Mouse (Mus musculus) spleen, postnatal 36 days (tissue): ENCODE measurements at regions not wholly inside any gene's neighbourhood (a gene's known extent, or its start where the extent isn't known, plus 50 kb on each side); places are given as distances from the start of the nearest gene placed in this dataset.

Experiments used
- DNase-seq, 2 experiments: peaks; one replicate each; pipeline ENCODE4 v3.0.0; 2022; ENCODE audit warnings: low spot score in 2 of 2, mixed read lengths in 1 of 2

DNA sequence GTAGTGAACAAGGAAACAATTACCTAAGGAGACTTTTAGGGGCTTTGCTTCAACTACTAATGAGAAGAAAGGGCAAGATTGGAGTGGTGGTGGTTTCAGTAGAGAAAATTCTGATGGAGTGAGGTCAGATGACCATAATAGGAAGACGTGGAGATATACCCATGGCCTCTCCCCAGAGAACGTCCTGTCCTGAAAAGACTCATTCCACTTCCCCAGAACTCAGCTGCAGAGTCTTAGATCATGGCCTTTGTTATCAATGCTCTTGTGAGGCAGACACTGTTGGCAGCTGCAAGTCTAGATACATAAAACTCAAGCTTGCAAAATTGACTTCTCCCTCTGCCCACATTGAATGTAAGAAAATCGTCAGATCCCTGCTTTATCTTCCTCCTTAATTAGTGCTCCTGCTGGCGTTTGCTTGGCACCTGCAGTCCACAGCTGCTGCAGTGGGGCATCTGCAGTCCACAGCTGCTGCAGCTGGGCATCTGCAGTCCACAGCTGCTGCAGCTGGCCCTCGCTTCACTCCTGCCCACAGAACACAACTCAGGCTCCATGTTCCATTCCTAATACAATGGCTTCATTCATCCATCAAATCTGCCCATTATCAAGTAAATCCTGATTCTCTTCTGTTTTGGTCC is 162.5 kb downstream of the Cxcl12 start:
- DNase-seq: no peak

GRCm38 (mm10) chr6:117332641-117333040 is 164.3 kb downstream of the Cxcl12 start:
- DNase-seq: no peak

DNA sequence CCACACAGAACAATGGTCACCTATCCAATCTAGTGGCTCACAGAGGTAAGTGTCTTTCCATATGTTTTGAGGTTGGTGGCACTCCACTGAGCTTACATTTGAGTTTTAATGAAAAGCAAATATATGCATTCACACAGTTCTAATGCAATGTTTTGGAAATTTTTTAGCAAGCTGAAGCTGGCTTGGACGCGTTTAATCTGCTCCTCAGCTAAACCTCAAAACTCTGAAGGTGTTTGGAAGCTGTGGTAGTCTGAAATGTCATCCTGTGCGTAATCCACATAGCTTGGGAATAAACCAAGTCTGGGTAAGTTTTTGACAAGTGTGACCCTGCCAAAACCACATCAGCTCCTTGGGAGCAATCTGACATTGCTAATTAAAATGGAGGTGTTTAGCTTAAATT is 173.8 kb downstream of the Cxcl12 start:
- DNase-seq: no peak

DNA sequence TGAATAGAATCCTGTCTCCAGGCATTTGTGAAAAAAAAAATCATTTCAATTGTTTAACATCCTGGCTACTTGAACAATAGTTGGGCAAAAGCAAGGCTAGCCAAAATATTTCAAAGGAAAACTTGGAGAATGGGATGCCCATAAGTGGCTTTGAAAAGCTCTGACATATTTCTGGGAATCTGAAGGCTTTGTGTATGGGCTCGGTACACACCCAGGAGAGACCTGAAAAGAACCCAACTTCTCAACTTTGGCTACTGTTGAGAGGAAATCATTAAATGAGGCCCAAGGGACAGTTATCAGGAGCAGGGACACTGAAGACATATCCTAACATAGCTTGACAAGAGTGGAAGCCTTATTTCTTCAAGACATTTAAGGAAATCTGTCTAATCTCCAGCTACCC is 179.0 kb downstream of the Cxcl12 start:
- no peak for DNase-seq

DNA sequence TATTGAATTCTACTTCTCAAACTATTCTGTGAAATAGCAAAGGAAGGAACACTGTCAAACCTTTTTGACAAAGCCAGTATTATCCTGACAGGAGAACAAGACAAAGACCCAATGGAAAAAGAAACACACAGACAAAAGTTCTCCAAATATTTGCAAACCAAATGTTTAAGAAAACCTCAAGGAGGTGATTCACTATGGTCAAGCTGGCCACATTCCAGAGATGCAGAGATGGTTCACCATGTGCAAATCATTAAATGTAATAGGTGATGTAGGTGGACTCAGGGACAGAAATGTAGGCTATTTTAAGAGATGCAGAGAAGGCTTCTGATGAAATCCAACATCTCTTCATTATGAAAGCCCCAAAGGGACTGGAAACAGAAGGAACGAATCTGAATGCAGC is 183.5 kb downstream of the Cxcl12 start:
- no peak for DNase-seq

DNA sequence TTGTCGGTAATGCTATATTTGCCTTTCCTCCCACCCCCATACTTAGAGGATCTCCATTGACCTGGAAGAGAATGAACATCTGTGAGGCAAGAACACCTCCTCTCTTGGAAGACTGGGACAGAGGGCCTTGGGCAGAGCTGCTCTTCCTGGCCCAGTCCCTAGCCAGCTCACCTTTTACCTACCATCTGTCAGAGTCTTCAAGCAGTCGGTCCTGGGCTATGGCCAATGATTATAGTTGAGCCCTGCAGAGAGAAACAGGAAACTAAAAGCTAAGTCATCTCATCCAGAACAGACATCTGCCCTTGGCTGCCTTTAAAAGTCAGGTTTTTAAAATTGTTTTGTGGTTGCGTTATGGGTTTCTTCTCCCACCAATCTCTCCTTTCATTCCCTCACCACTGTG is 184.8 kb downstream of the Cxcl12 start:
- no peak for DNase-seq

- DNase-seq: no peak
Observed at GRCm38 (mm10) chr6:117356101-117356500, 187.8 kb downstream of the Cxcl12 start.

DNA sequence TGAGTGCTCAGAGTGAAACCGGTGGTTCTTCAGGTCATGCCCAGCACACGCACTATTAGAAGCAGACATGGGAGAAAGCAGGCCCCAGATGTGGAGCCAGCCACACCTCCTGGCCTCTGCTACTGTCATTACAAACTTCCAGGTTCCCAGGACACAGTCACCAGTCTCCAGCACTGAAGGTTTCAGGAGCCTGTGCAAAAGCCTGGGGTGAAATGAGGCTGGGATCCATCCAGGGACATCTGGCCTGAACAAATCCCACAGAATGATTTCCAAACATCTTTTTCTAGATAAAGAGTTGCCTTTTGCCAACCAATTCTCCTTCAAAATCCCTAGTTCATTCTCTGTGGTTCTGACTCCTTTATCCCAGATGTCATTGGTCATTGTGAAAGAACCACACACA is 191.1 kb downstream of the Cxcl12 start:
- no peak for DNase-seq

DNA sequence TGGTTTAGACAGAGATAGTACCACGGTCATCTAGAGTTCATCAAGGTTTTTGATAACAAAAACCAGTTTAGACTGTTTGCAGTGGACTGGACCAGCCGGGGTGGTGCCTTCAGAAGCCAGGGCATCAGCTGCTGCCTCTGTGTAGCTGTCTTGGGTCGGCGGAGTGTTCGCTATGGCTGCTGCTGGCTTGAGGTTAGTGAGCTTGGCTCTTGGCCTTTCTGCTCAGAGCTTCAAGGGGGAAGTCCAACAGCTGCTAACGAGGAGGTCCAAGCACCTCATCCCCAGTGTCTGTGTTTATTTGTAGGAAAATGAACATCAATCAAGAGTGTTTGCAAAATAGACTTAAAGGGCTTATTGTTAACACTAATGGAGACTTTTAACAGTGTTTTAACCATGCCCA is 198.2 kb downstream of the Cxcl12 start:
- no peak for DNase-seq

DNA sequence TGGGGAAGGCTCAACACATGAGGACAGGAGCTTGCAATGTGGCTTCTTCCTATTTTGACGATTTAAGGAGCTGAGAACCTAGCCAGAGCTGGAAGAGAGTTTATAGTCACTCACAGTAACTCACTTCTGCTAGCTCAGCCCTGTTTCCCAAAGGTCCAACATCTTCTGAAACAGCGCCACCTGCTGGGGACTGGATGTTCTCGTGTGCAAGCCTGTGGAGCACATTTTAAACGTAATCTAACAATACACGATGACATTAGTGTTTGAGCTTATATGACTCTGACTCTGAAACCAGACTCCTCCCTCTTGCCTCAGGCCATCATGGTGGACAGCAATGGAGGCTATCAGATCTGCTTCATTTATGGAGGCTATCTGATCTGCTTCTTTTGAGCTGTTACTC is 207.7 kb downstream of the Cxcl12 start:
- DNase-seq: no peak

- no peak for DNase-seq
Observed at GRCm38 (mm10) chr6:117379904-117380303, 211.6 kb downstream of the Cxcl12 start.

- no peak for DNase-seq
Observed at GRCm38 (mm10) chr6:117390233-117390848, 222.0 kb downstream of the Cxcl12 start.

DNA sequence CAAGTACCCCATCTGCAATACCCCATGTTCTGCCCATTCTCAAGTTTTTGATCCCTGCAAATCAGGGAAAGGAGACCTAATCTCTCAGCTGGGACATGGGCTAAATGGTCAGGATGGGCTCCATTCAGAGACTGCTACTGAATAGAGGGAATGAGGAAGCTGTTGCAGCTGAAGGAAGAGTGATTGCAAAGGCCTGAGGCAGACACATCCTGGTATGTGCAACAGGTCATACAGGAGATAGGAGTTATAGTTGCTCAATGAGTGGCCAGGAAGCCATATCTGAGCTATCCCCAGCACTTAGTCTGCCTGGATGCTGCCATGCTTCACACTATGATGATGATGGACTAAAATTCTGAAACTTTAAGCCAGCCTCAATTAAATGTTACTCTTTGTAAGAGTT is 225.1 kb downstream of the Cxcl12 start:
- no peak for DNase-seq

DNA sequence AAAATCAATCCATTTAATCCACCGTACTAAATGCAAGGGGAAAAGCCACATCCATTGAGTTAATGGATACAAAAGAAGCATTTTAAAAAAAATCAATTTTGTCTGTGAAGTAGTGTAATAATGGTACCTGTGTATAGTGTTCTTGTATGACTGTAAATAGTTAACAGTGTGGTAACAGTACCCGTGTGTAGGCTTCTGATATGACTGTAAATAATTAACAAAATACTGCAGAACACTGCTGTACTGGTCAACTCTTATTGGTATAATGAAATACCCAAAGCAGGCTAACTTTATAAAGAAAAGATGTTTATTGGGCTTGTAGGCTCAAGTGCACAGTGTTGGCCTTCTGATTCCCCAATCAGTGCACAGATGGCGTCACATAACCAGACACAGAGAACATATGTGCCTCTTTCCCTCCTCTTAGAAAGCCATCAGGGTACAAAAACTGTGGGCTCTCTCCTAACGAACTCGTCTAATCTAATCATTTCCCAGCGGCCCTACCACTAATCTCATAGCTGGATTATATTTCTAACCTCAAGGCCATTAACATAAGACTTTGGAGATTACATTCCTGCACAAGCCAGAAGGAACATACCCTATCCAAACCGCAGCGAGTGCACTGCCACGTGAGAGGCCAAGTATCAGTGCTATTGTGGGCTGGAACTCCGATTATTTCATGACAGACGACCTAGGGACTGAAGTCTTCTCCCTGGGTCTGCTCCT is 237.4 kb downstream of the Cxcl12 start:
- DNase-seq: no peak

GRCm38 (mm10) chr6:117406312-117406595 is 237.9 kb downstream of the Cxcl12 start:
- no peak for DNase-seq

DNA sequence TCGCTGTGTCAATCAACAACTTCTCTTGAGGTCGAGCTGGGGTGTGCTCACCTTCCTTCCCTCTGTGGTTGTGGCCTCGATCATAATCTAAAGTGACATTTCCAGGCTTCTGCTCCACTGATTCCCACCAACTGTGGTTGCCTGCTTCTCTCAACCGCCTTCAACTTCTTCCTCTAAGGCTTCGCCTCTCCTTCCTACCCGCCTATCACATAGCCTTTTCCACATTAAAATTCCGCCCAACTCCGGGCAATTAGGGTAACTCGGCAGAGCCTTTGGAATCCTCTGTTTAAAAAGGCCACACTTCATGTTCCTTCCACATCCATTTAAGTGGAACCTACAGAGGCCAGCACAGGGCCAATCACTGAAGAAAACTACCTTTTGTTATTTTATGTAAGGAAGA is 238.4 kb downstream of the Cxcl12 start:
- no peak for DNase-seq

DNA sequence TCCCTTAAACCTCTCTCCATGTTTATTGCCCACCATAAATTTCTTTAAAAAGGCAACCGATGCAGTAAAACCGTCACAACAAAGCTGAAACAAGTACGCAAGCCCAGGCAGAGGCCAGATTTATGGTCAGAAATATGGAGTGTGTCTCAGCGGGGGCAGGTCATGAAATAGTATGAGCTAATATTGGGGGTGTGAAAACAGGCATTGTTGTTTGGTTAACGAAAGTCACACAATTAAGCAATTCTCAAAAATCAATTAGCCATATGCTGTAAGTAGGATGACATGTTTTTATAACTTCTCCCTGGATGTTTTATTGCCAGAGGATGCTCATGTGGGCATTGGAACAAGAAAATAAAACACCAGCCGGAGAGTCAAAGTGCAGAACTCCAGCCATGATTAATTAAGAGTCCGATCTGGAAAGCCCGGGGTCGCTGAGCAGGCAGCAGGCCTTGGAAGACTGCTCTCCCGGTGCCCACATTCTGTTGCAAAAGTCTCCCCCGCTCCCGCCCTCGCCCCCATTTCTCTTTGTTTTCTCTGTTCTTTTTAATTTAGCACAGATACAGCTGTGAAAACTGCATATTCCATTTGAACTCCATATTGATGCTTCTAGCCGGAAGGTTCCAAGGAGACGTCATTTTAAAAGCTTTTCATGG is 239.0 kb downstream of the Cxcl12 start:
- DNase-seq: no peak

GRCm38 (mm10) chr6:117407953-117408352 is 239.6 kb downstream of the Cxcl12 start:
- no peak for DNase-seq

- DNase-seq: no peak
Observed at GRCm38 (mm10) chr6:117408971-117409783, 240.8 kb downstream of the Cxcl12 start.

- no peak for DNase-seq
Observed at GRCm38 (mm10) chr6:117414926-117415325, 246.6 kb downstream of the Cxcl12 start.

DNA sequence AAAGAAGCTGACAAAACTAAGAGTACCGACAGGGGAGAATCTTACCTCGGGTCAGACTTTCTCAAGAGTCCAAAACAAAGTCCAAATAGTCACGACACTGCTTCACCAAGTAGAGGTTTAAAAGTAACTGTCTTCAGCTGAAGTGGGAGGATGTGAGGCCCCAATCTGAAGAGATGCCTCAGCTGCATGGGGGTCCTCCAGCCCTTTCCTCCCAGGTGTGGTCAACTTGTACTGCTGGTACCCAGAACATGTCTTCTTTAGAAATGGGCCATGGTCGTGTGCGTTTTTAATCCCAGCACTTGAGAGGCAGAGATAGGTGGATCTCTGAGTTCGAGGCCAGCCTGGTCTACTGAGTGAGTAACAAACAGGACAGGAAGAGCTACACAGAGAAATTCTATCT is 247.6 kb downstream of the Cxcl12 start:
- no peak for DNase-seq

- no peak for DNase-seq
Observed at GRCm38 (mm10) chr6:117416461-117416860, 248.1 kb downstream of the Cxcl12 start.
